Mouse (Mus musculus) forebrain, embryonic 12.5 days (tissue): Measurements from ENCODE around the gene Plcxd2. TPM values are rescaled to one million over a fixed set of nuclear protein-coding genes. Genes with fewer than 3 reads are reported as not detected.

Experiments
- ATAC-seq: fragments of 200-750 bp; cut with Nextera tagmentation; 2 replicates; pipeline ENCODE4 v1.8.0; 2017; ENCODE audit warnings: moderate TSS enrichment; ENCODE audit not compliant: low FRiP score
- H3K27ac ChIP-seq: fragments of 300-500 bp; sonication (generic); 2 replicates; pipeline ENCODE4 v1.5.1; 2016; ENCODE audit warnings: mild to moderate bottlenecking
- H3K27me3 ChIP-seq: fragments of 300-500 bp; sonication (generic); 2 replicates; pipeline ENCODE4 v1.6.1; 2016; ENCODE audit warnings: mild to moderate bottlenecking
- H3K36me3 ChIP-seq: fragments of 300-500 bp; sonication (generic); replicated peaks from 2 replicates; pipeline ENCODE4 v1.6.1; 2016; ENCODE audit warnings: mild to moderate bottlenecking
- H3K4me1 ChIP-seq: fragments of 300-500 bp; sonication (generic); 2 replicates; pipeline ENCODE4 v1.6.1; 2016
- H3K4me2 ChIP-seq: fragments of 300-500 bp; sonication (generic); 2 replicates; pipeline ENCODE4 v1.6.1; 2016; ENCODE audit warnings: mild to moderate bottlenecking, moderate library complexity
- H3K4me3 ChIP-seq: fragments of 300-500 bp; sonication (generic); replicated peaks from 2 replicates; pipeline ENCODE4 v1.5.1; 2016; ENCODE audit warnings: mild to moderate bottlenecking
- H3K9ac ChIP-seq: fragments of 300-500 bp; sonication (generic); 2 replicates; pipeline ENCODE4 v1.6.1; 2016; ENCODE audit warnings: mild to moderate bottlenecking
- H3K9me3 ChIP-seq: fragments of 300-500 bp; sonication (generic); 2 replicates; pipeline ENCODE4 v1.6.1; 2016
- WGBS: fragments of 180-500 bp; shearing (Covaris S2); methylation state at CpG from one replicate; pipeline ENCODE4 v1.1.7; 2016; 5-methylcytosine and 5-hydroxymethylcytosine counted together
- polyA plus RNA-seq: library from polyadenylated mRNA; unstranded; fragments of >200 nt; fragmentation: Nextera tagmentation; extraction: Ambion mirVana; gene quantifications from 2 replicates; pipeline ENCODE4 v1.2.1, GENCODE M21; 2016

Plcxd2 gene
- polyA plus RNA-seq, 1 experiment from 2014 or later = 11.7 TPM

- no peak overlapping the region for H3K27ac ChIP-seq
- H3K9ac ChIP-seq = no peak overlapping the region
- no peak overlapping the region for H3K4me2 ChIP-seq
- H3K27me3 ChIP-seq = no peaks in the 10 kb centered on the region
- WGBS = 94% methylated on average over 2 of the region's 2 CpGs
- no peaks in the 10 kb centered on the region for H3K4me1 ChIP-seq
- H3K36me3 ChIP-seq = no peaks in the 10 kb centered on the region
- no peak for ATAC-seq
- no peaks in the 10 kb centered on the region for H3K9me3 ChIP-seq
- no peak overlapping the region for H3K4me3 ChIP-seq
Measured at GRCm38 (mm10) chr16:45952035-45952434, 58.0 kb downstream of the Plcxd2 start.

GRCm38 (mm10) chr16:45946335-45946734 is 63.7 kb downstream of the Plcxd2 start:
- WGBS = 95% methylated on average over 2 of the region's 2 CpGs
- Histone ChIP-seq H3K4me3 (no peak overlapping the region), H3K9me3 (no peaks in the 10 kb centered on the region), H3K27me3 (no peaks in the 10 kb centered on the region), H3K9ac (no peak overlapping the region), H3K27ac (no peak overlapping the region), H3K4me1 (no peaks in the 10 kb centered on the region), H3K4me2 (no peak overlapping the region), H3K36me3 (no peaks in the 10 kb centered on the region)
- no peak for ATAC-seq

DNA sequence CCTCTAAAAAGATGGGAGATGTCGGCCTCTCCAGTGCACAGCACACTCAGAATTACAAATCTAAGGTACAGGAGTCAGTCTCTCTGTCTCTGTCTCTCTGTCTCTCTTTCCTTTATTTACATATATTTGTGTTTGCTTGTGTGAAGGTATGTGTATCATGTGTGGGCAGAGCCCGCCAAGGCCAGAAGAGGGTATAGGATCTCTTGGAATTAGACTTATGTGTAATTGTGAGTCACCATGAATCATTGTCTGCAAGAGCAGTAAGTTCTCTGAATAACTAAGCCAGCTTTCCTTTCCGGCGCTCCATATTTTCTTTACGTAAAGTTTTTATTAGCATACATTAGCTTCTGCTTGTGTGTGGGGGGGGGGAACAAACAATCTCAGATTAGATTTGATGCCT is 64.4 kb downstream of the Plcxd2 start:
- no peaks in the 10 kb centered on the region for H3K27me3 ChIP-seq
- H3K4me1 ChIP-seq = no peaks in the 10 kb centered on the region
- no peak overlapping the region for H3K9ac ChIP-seq
- H3K4me3 ChIP-seq = no peak overlapping the region
- no peaks in the 10 kb centered on the region for H3K36me3 ChIP-seq
- WGBS = 94% methylated on average over 5 of the region's 5 CpGs
- no peak overlapping the region for H3K27ac ChIP-seq
- no peak for ATAC-seq
- H3K4me2 ChIP-seq = no peak overlapping the region
- no peaks in the 10 kb centered on the region for H3K9me3 ChIP-seq

DNA sequence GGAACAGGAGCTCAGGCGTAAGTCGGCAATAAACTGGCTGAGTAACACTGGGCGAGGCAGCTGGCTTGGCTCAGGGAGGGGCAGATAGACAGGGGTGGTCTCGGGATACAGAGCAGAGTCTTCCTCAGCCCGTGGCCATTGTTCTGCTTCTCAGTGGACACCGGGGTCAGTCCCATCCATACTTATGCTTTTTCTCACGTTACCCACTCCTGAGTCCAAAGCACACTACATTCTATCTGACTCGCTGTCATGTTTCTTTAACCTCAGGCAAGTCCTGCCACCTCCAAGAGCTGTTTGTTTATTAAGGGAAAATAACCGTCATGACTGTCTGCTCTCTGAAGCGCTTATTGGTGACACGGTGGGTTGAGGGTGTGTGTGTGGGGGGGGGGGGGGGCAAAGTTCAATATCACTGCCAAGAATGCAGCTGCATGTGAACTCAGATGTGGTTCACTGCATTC is 64.8 kb downstream of the Plcxd2 start:
- H3K9me3 ChIP-seq = no peaks in the 10 kb centered on the region
- no peak overlapping the region for H3K27ac ChIP-seq
- H3K4me3 ChIP-seq = no peak overlapping the region
- no peaks in the 10 kb centered on the region for H3K36me3 ChIP-seq
- H3K9ac ChIP-seq = no peak overlapping the region
- no peaks in the 10 kb centered on the region for H3K4me1 ChIP-seq
- H3K27me3 ChIP-seq = no peaks in the 10 kb centered on the region
- 69% methylated on average over 11 of the region's 11 CpGs for WGBS
- no peak overlapping the region for H3K4me2 ChIP-seq
- ATAC-seq = 0 out of 2 replicates have a peak, but pooled peaks have one; percentile 20

DNA sequence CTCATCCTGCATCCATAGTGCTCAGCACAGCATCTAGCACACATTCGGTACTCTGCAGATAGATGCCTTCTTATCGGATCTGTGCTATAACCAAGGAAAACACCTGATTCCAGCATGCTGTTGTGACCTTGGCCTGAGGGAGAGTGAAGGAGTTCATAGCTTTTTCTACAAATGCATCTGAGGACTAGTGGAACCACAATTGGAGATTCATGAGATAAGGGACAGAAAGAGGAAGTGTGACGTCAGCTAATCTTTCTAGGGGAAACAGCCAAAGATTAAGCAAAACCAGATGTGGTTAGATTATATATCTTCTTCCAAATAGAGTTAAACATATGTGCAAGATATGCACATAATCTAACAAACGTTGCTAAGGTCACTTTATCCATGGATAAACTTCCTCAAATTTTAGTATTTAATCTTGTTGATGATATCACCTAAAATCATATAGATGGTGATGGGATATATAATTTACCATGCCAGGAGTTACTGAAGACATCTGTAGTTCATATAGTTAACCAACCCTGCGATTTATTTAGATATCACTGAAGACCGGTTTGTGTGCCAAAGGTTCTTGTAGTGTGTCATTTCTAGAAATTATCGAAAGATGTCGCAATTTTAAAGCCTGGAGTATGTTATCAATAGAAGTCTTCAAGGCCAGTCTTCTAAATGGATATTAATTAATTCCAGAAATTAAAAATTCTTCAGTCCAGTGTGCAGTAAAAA is 67.7 kb downstream of the Plcxd2 start:
- Histone ChIP-seq H3K4me2 (no peak overlapping the region), H3K9me3 (no peaks in the 10 kb centered on the region), H3K4me3 (no peak overlapping the region), H3K27me3 (no peaks in the 10 kb centered on the region), H3K4me1 (0 out of 2 replicates have a peak, but pooled peaks cover under 1% of the 10 kb centered on the region), H3K27ac (no peak overlapping the region), H3K36me3 (no peaks in the 10 kb centered on the region), H3K9ac (no peak overlapping the region)
- ATAC-seq = no peak
- 87% methylated on average over 8 of the region's 8 CpGs for WGBS

- H3K4me2 ChIP-seq = no peak overlapping the region
- no peaks in the 10 kb centered on the region for H3K27me3 ChIP-seq
- H3K4me1 ChIP-seq = peaks cover 12% of the 10 kb centered on the region
- H3K9me3 ChIP-seq = no peaks in the 10 kb centered on the region
- no peak for ATAC-seq
- WGBS = 79% methylated on average over 2 of the region's 2 CpGs
- H3K36me3 ChIP-seq = no peaks in the 10 kb centered on the region
- no peak overlapping the region for H3K9ac ChIP-seq
- H3K4me3 ChIP-seq = no peak overlapping the region
- no peak overlapping the region for H3K27ac ChIP-seq
Measured at GRCm38 (mm10) chr16:45940701-45941100, 69.3 kb downstream of the Plcxd2 start.

- Histone ChIP-seq H3K27me3 (no peaks in the 10 kb centered on the region), H3K4me1 (peaks cover 16% of the 10 kb centered on the region), H3K27ac (no peak overlapping the region), H3K4me2 (no peak overlapping the region), H3K9me3 (no peaks in the 10 kb centered on the region), H3K9ac (no peak overlapping the region), H3K4me3 (no peak overlapping the region), H3K36me3 (no peaks in the 10 kb centered on the region)
- WGBS = 93% methylated on average over 3 of the region's 3 CpGs
- no peak for ATAC-seq
Measured at GRCm38 (mm10) chr16:45939436-45939835, 70.6 kb downstream of the Plcxd2 start.

- Histone ChIP-seq H3K4me2 (no peak overlapping the region), H3K36me3 (no peaks in the 10 kb centered on the region), H3K27me3 (no peaks in the 10 kb centered on the region), H3K4me3 (no peak overlapping the region), H3K27ac (0 out of 2 replicates have a peak overlapping the region, but pooled peaks have one; percentile 21), H3K4me1 (peaks cover 16% of the 10 kb centered on the region), H3K9ac (no peak overlapping the region), H3K9me3 (no peaks in the 10 kb centered on the region)
- ATAC-seq = no peak
- 74% methylated on average over 2 of the region's 2 CpGs for WGBS
Measured at GRCm38 (mm10) chr16:45937381-45937780, 72.6 kb downstream of the Plcxd2 start.

DNA sequence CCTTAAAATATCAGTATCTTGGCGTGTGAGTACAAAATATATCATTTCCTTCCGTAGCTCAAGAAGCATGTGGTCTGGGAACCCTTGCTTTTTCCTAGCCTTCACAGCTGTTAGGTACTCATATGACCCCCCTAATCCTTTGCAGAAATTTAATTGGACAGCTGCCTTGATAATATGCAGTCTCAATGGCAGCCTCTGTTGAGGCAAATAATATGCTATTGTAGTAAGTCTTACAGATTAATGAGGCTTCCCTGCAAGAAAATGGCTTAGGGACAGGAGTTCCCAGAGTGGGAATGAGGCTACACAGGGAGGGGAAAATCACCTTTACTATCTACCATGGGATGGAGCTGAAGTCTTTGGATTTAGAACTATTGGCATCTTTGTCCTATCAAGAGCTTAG is 73.5 kb downstream of the Plcxd2 start:
- Histone ChIP-seq H3K4me1 (peaks cover 16% of the 10 kb centered on the region), H3K27me3 (no peaks in the 10 kb centered on the region), H3K36me3 (no peaks in the 10 kb centered on the region), H3K9ac (no peak overlapping the region), H3K4me2 (no peak overlapping the region), H3K27ac (peak overlapping the region; percentile 59), H3K4me3 (no peak overlapping the region), H3K9me3 (no peaks in the 10 kb centered on the region)
- ATAC-seq = peak; percentile 81; the same call in 1 of the 2 replicates
- WGBS = 14% methylated on average over 2 of the region's 2 CpGs

DNA sequence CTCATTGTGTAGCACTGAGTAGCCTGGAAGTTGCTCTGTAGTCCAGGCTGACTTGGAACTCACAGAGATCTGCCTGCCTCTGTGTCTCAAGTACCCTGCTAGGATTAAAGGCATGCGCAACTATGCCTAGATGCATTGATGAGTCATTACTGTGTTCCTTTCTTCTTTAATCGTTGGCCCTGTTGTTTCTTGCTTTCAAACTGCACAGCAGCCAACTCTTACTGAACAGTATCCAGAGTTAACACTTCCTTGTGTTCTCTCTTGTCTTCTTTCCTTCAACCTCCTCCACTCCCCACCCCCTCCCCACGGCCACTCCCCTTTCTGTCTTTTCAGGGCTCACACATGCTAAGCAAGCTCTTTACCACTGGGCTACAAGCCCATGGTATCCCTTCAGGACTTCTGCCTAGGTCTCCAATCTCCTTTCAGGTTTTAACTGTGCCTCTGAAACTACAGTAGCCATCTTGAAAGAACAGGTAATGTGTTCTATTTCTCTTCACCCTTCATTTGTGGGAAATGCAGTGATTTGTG is 74.0 kb downstream of the Plcxd2 start:
- Histone ChIP-seq H3K4me2 (no peak overlapping the region), H3K9me3 (no peaks in the 10 kb centered on the region), H3K9ac (no peak overlapping the region), H3K4me3 (no peak overlapping the region), H3K4me1 (peaks cover 16% of the 10 kb centered on the region), H3K36me3 (no peaks in the 10 kb centered on the region), H3K27ac (peak overlapping the region; percentile 59), H3K27me3 (no peaks in the 10 kb centered on the region)
- WGBS = 51% methylated on average over 3 of the region's 3 CpGs
- ATAC-seq = peak; percentile 48; the same call in 1 of the 2 replicates

DNA sequence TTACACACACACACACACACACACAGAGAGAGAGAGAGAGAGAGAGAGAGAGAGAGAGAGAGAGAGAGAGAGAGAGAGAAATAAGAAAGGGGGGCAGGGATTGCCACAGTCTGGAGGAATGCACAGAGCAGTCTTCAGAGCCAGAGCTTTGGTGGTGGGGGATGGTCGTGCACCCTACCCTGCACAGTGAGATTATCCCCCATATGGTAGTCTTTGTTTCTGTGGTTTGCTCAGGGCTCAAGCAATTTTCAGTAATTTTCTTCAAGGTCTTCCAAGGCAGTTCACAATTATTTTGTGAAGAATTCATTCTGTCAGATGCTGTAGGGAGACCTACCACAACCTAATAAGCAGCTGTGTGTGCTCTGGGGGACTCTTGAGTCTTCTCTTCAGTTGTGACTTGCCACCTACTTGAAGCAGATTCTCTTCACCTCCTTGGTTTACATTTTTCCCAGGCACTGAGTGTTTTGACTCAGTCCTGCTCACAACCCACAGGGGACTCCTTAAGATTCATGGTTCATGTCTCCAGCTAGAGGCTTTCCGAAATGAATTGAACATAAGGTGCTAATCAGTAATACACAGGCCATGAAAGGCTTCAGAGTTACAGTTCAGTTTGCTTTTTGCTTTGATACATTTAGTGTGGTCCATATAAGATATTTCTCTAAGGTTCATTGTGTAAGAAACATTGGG is 75.2 kb downstream of the Plcxd2 start:
- Histone ChIP-seq H3K4me1 (peaks cover 16% of the 10 kb centered on the region), H3K27me3 (no peaks in the 10 kb centered on the region), H3K9me3 (no peaks in the 10 kb centered on the region), H3K4me3 (no peak overlapping the region), H3K36me3 (no peaks in the 10 kb centered on the region), H3K9ac (no peak overlapping the region), H3K4me2 (no peak overlapping the region), H3K27ac (0 out of 2 replicates have a peak overlapping the region, but pooled peaks have one; percentile 0)
- no peak for ATAC-seq
- 47% methylated on average over 2 of the region's 2 CpGs for WGBS

DNA sequence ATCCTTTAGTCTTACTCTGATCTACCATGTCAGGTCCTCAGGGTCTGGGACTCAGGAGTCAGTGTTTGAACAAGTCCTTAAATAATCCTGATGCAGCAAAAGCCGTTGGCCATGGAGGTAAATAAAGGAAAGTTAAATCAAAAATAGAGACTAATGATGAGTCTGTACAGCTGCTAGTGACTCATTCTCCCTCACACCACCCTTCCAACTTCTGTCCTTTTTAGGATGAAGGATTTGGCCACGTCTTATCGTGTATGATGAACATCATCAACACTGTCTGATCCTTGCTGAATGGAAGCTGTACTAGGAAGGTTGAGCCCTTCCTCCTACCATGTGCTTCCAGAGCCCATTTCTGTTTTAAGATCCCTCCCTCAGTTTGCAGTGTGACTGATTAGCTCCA is 79.7 kb downstream of the Plcxd2 start:
- no peaks in the 10 kb centered on the region for H3K27me3 ChIP-seq
- H3K4me1 ChIP-seq = 0 out of 2 replicates have a peak, but pooled peaks cover 3% of the 10 kb centered on the region
- H3K9me3 ChIP-seq = no peaks in the 10 kb centered on the region
- no peaks in the 10 kb centered on the region for H3K36me3 ChIP-seq
- no peak overlapping the region for H3K9ac ChIP-seq
- no peak overlapping the region for H3K4me3 ChIP-seq
- 93% methylated on average over 3 of the region's 3 CpGs for WGBS
- H3K27ac ChIP-seq = no peak overlapping the region
- no peak overlapping the region for H3K4me2 ChIP-seq
- no peak for ATAC-seq
